Mouse (Mus musculus) erythroblast, embryonic 14.5 days (primary cell): ENCODE measurements around the gene Camk2b. TPM values are rescaled to one million over a fixed set of nuclear protein-coding genes. Genes with fewer than 3 reads are reported as not detected.

Experiments
- H3K27me3 ChIP-seq: 2 replicates; pipeline ENCODE4 v1.6.1; 2012; ENCODE audit warnings: inconsistent platforms; ENCODE audit not compliant: control insufficient read depth
- H3K36me3 ChIP-seq: 2 replicates; pipeline ENCODE4 v1.6.1; 2012; ENCODE audit warnings: mild to moderate bottlenecking, inconsistent platforms; ENCODE audit not compliant: control insufficient read depth
- H3K4me1 ChIP-seq: 2 replicates; pipeline ENCODE4 v1.6.1; 2012; ENCODE audit warnings: inconsistent platforms; ENCODE audit not compliant: control insufficient read depth
- H3K4me3 ChIP-seq: replicated peaks from 2 replicates; pipeline ENCODE3; 2012; ENCODE audit warnings: moderate library complexity, mild to moderate bottlenecking, inconsistent platforms
- H3K9me3 ChIP-seq: 2 replicates; pipeline ENCODE4 v1.6.1; 2012; ENCODE audit warnings: low read length, inconsistent platforms, mixed read lengths; ENCODE audit not compliant: control insufficient read depth
- GATA1 ChIP-seq: IDR thresholded peaks from 2 replicates; pipeline ENCODE4 v1.6.1; 2012; ENCODE audit warnings: low read length, inconsistent platforms, mixed read lengths
- TAL1 ChIP-seq: IDR thresholded peaks from 3 replicates; pipeline ENCODE4 v1.6.1; 2012; ENCODE audit warnings: low read length, inconsistent platforms, mixed read lengths
- polyA plus RNA-seq: library from polyadenylated mRNA; stranded (reverse); fragments of >175 nt; gene quantifications from 2 replicates; pipeline ENCODE4 v1.2.3, GENCODE M21; 2012

Camk2b gene
- polyA plus RNA-seq, 1 experiment = not detected

GRCm38 (mm10) chr11:6068181-6068957, 2.2 kb upstream of the Camk2b start:
- Histone ChIP-seq H3K9me3 (no peaks in the 10 kb centered on the region), H3K36me3 (no peaks in the 10 kb centered on the region), H3K4me3 (no peak overlapping the region), H3K27me3 (peaks cover 64% of the 10 kb centered on the region), H3K4me1 (no peaks in the 10 kb centered on the region)
- no peak for TF ChIP-seq GATA1
- TF ChIP-seq TAL1 = no peak

GRCm38 (mm10) chr11:6067160-6067559, 998 bp upstream of the Camk2b start:
- H3K36me3 ChIP-seq = no peaks in the 10 kb centered on the region
- no peak for TF ChIP-seq TAL1
- TF ChIP-seq GATA1 = no peak
- H3K4me1 ChIP-seq = no peaks in the 10 kb centered on the region
- H3K27me3 ChIP-seq = peaks cover 69% of the 10 kb centered on the region
- no peak overlapping the region for H3K4me3 ChIP-seq
- no peaks in the 10 kb centered on the region for H3K9me3 ChIP-seq

GRCm38 (mm10) chr11:6065551-6066121, 526 bp downstream of the Camk2b start:
- Histone ChIP-seq H3K9me3 (no peaks in the 10 kb centered on the region), H3K27me3 (peaks cover 66% of the 10 kb centered on the region), H3K36me3 (no peaks in the 10 kb centered on the region), H3K4me1 (no peaks in the 10 kb centered on the region), H3K4me3 (no peak overlapping the region)
- TF ChIP-seq GATA1 (no peak), TAL1 (no peak)

- Histone ChIP-seq H3K36me3 (no peaks in the 10 kb centered on the region), H3K4me1 (no peaks in the 10 kb centered on the region), H3K27me3 (peaks cover 66% of the 10 kb centered on the region), H3K4me3 (no peak overlapping the region), H3K9me3 (no peaks in the 10 kb centered on the region)
- TF ChIP-seq TAL1 = no peak
- no peak for TF ChIP-seq GATA1
These were observed 1.1 kb downstream of the Camk2b start for GRCm38 (mm10) chr11:6065046-6065521.

GRCm38 (mm10) chr11:6064215-6065045, 1.7 kb downstream of the Camk2b start:
- Histone ChIP-seq H3K9me3 (no peaks in the 10 kb centered on the region), H3K4me1 (no peaks in the 10 kb centered on the region), H3K27me3 (peaks cover 64% of the 10 kb centered on the region), H3K36me3 (no peaks in the 10 kb centered on the region), H3K4me3 (no peak overlapping the region)
- TF ChIP-seq TAL1 (no peak), GATA1 (no peak)

- Histone ChIP-seq H3K9me3 (no peaks in the 10 kb centered on the region), H3K4me1 (no peaks in the 10 kb centered on the region), H3K36me3 (no peaks in the 10 kb centered on the region), H3K27me3 (peaks cover 57% of the 10 kb centered on the region), H3K4me3 (no peak overlapping the region)
- TF ChIP-seq GATA1 = no peak
- no peak for TF ChIP-seq TAL1
These were observed 2.5 kb downstream of the Camk2b start for GRCm38 (mm10) chr11:6063501-6064214.

GRCm38 (mm10) chr11:6063065-6063464, 3.1 kb downstream of the Camk2b start:
- TF ChIP-seq TAL1 = no peak
- no peak for TF ChIP-seq GATA1
- peaks cover 52% of the 10 kb centered on the region for H3K27me3 ChIP-seq

GRCm38 (mm10) chr11:6062329-6062728, 3.8 kb downstream of the Camk2b start:
- H3K4me1 ChIP-seq = no peaks in the 10 kb centered on the region
- TF ChIP-seq GATA1 (no peak), TAL1 (no peak)
- H3K27me3 ChIP-seq = peaks cover 45% of the 10 kb centered on the region
- H3K9me3 ChIP-seq = no peaks in the 10 kb centered on the region
- H3K36me3 ChIP-seq = no peaks in the 10 kb centered on the region
- no peak overlapping the region for H3K4me3 ChIP-seq

More at GRCm38 (mm10) chr11:6063065-6063464, 3.1 kb downstream of the Camk2b start:
- H3K36me3 ChIP-seq = no peaks in the 10 kb centered on the region
- no peaks in the 10 kb centered on the region for H3K9me3 ChIP-seq
- no peaks in the 10 kb centered on the region for H3K4me1 ChIP-seq
- H3K4me3 ChIP-seq = no peak overlapping the region
